Mouse (Mus musculus) spleen, adult 12 weeks (tissue): ENCODE data around the gene Mvb12a.
"Not testable (repeated sequence)": the region's sequence is repeated elsewhere in the genome, so short reads cannot be mapped to it uniquely, and the experiment has no call there.

ENCODE experiments used
- DNase-seq: peaks from one replicate; pipeline ENCODE4 v3.0.0; 2022; ENCODE audit warnings: low spot score

Mvb12a gene

DNA sequence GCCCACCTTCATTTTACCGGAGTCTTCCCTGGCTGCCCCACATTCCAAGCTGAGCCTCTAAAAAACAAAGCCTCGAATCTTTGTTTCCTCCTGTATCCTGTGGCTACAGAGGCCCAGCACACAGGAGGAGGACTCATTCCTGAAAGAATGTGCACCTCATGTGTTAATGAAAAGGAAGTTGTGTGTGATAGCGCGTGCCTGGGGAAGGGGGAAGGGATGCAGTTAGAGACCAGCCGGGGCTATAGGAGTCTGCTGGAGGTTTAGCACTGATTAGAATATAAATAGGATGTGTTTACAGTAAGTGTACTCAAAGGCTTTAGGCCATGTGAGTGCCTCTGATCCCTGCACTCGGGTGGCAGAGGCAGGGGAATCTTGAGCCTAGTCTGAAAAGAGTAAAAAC, 16.4 kb upstream of the Mvb12a start:
- no peak for DNase-seq

GRCm38 (mm10) chr8:71527162-71527870, 15.4 kb upstream of the Mvb12a start:
- no peak for DNase-seq

- DNase-seq: no peak
Measured at GRCm38 (mm10) chr8:71528362-71529073, 14.2 kb upstream of the Mvb12a start.

DNA sequence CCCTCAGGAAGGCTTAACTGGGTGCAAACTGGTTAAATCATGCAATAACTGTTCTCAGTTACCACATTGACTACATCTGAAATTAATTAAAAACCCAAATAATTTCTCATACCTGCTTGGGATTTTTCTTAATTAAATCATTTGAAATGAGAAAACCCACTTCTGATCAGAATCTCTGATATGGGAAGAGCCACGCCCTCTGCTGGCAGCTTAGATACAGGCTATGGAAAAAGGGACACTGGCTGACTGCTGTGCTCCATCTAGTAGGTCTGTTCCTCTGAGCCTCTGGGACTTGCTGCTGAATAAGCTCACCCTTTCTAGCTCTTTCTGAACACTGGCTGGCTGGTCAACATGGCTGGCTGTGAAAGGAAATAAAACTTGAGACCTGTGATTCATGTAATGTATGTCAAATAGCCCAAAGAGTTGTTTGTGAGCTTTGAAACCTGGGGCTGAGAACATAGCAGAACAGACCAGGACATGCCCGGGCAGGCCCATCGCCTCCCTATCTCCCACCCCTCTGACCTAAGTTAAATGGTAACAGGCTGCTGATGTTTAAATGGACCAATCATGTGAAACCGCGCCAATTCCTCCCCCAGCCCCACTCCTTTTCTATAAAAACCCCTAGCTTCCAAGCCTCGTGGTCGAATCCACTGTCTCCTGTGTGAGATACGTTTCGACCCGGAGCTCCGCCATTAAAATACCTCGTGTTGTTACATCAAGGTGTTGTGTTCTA, 11.8 kb upstream of the Mvb12a start:
- DNase-seq: not testable (repeated sequence)

DNA sequence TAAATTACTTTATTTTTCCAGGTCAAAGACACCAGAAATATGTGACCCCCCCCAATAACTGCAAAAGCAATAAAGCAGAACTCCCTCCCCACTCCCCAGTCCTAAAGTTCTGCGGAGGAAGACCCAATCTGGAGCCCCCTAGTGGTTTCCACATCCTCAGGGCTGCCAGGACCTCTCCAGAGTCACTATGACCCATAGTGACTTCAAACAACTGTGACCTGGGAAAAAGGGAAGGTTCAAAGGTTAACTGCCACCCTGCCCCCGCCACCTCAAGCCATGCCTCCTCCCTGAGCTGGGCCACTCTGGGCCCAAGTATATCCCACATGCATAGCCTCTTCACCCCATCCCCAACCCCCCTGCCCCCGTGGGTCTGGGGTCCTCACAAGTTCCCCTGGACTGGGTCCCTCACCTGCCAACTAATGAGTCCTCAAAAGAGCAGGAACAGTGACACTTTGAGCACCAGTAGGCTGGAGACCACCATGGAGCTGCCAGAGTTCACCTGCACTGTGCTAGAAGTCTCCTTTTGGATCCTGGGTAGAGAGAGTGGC, 8.4 kb upstream of the Mvb12a start:
- no peak for DNase-seq

DNA sequence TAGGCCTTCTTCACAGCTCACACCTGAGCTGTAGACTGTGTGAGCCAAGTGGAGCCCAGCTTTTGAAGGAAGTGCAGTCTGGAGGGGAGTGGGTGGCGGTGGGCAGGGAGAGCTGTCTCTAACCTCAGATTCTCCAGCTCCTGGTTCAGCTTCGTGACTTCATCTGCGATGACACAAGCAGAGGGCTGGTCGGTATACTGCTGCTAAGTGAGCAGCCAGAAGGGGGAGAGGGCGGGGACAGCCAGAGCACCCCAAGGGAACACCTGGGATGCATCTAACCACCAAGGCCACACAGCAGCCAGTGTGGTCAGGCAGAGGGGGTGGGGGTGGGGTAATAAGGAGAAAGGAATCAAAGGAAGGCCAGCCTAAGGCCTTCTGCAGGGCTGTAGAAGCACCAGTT, 7.1 kb upstream of the Mvb12a start:
- no peak for DNase-seq

DNA sequence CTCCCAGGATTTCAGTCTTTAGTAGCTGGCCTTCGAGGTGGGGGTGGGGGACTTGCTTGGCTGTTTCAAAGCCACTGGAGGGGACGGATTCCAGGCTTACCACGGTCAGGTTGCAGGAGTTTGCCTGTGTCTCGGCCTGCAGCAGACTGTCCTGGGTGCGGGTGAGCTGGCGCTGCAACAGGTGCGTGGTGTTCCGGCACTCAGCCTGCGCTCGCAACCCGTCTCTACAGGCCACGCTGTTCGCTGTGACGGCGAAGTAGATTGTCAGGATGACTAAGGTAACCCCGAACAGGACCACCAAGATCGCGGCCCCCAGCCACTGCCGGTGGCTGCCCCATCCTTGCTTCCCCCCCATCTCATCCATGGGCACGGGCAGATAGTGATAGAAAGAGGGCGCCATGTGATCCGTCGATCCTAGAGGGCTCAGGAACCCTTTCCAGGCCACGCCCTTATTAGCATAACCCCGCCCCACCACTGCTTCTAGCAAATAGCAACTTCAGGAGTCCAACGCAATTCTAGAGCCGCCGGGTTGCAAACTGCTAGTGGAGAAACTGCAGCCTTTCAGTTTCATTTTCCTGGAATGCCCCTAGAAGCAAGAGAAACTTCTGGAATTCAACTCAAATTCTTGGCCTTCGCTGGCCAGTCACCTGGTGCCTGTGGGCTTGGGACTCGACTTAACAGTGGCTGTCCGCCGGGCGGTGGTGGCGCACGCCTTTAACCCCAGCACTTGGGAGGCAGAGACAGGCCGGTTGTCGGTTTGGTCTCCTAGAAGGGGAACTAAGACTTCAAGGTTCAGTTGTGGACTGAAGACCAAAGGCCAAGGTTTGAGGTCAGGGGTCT, 5.5 kb upstream of the Mvb12a start, which contains the start of gene Bst2:
Bst2 (minus strand) TSS at position 429 of the 840 bp plus-strand sequence.
- peak; percentile 86 for DNase-seq

DNA sequence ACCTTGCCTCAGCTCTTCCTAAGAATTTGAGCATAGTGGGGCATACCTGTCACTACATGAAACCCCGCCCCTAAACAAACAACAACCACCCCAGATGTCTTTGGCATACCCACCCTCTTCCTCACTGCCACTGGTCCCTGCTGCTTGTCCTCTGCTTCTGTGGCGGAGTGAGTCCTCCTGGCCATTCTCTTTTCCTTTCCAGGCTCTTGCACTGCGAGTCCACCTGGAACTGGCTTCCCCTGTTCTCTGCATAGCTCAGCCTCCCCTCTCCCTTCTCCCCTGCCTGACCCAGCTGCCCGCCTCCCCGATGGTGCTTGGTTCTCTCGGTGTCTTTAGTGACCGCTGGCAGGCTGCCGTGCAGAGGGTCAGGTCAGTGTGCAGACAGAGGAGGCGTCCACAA, 1.0 kb downstream of the Mvb12a start:
- DNase-seq: no peak

DNA sequence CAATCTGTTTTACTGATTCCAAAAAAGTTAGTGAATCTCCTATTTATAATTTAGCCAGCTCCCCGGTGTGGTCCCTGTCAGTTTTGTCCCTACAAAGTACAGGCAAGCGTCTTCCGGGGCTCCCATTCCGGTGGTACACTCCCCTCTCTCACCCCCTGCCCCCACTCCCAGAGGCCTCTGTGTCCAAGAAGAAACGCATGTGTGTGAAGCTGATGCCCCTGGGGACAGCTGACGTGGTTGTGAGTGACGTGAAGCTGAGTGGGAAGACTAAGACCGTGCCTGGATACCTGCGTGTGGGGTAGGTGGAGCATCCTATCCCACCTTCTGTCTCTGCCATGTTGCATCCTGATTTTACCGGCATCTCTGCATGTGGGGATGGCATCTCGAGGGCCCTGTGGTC, 2.3 kb downstream of the Mvb12a start:
- DNase-seq: no peak

- no peak for DNase-seq
Measured at GRCm38 (mm10) chr8:71547590-71547989, 4.9 kb downstream of the Mvb12a start.

GRCm38 (mm10) chr8:71550754-71551153, 8.0 kb downstream of the Mvb12a start:
- DNase-seq: no peak

DNA sequence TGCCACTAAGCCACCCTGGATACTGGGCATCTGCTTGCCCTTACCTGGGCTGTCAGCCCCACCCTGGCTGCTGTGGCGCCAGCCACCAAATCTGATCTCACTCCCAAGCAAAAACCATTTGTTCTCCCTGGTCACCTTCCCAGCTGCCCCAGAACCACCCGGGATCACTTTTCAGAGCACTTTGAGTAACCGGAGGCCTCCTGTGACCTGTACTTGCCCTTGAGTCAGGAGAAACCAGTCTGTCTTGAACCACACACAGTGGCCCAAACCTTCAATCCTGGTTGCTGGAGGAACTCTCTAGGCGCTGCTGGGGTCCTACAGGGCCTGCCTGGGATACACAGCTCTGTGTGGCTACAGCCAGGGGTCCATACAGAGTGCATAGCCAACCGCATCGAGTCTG, 10.0 kb downstream of the Mvb12a start:
- DNase-seq: no peak

GRCm38 (mm10) chr8:71554001-71554400, 11.3 kb downstream of the Mvb12a start:
- DNase-seq: no peak

DNA sequence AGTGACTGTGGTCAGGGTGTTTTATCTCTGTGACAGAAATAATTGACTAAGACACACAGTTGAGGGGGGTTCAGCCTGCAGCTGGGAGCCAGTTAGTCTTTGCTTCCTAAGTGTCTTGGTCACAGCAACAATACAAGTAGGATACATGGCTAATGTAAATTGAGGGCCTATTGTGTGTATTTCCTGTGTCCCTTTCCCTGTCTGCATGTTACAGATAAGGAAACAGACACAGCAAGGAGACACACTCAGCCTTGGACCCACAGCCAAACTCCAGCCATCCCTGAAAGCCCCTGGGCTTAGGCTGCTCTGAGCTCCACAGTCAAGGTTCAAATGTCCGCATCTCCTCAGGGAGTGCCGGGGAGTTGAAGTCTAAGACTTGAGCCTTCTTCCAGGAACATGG, 11.9 kb downstream of the Mvb12a start:
- no peak for DNase-seq

DNA sequence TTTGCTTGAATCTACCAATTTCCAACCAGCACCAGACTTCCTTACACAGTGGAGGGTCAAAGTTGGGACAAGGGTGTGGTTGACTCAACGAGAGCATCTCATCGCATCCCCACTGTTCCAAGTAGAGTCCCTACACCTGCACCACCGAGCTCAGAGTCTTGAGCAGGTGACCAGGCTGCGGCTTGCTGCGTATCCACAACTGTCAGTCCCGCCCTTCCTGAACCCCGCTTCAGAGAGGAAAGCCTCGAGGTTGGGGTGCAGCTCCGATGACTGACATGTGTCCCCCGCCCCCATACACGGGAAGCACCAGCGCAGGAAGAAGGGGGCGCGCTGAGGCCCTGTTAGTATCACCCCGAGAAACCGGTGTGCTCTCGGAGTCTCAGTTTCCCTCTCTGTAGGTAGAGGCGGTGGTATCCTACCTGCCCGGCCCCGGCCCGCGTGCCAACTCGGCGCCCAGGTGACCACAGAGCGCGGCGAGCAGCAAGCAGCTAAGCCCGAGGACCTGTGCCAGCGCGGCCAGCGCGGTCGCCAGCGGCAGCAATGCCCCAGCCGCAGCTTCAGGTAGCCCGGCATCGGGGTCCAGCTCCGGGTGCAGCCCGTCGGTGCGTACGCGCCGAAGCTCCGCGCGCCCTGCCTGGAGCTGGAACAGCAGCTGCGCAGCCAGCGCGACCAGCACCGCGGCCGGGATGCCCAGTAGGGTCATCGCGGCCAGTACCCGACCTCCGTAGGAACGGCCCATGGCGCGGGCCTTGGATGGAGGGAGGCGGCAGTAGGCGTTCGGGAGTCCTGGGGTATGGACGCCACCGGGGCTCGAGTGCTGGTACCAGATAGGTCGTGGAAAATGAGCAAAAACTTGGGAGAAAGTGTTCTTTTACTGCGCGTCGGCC, 15.6 kb downstream of the Mvb12a start, which contains the start of gene Tmem221:
Tmem221 (minus strand) TSS at position 801 of the 887 bp plus-strand sequence.
- DNase-seq: no peak

DNA sequence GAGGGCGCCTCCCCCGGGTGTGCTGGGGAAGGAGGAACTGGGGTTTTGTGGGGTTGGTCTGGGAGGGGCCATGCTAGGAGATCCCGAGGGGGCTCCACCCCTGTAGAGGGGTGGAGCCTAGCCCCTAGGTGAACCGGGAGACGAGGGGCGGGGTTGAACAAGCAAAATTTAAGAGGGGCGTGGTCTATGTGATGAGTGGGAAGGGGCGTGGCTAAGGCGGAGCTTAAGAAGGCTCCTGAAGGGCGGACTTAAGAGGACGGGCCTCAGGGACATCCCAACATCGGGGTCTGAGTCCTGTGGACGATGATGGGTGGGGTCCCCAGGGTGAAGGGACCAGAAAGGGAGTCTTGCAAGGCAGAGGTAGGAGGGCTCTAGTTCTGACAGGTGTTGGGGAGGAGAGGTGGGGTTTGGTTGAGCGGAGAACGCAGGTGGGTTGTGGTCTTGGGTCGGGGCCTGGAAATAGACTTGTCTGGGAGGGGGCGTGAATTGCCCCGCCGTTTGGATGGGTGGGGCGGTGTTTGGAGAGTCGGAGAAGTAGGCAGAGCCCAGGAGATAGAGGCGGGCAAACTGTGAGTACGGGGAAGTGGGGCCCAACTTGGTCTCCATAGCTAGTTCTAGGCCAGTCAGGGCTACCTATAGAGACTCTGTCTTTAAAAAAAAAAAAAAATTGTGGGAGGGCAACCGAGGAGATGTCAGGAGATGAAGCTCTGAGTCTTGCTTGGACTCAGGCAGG, 16.4 kb downstream of the Mvb12a start:
- DNase-seq: peak; percentile 40

DNA sequence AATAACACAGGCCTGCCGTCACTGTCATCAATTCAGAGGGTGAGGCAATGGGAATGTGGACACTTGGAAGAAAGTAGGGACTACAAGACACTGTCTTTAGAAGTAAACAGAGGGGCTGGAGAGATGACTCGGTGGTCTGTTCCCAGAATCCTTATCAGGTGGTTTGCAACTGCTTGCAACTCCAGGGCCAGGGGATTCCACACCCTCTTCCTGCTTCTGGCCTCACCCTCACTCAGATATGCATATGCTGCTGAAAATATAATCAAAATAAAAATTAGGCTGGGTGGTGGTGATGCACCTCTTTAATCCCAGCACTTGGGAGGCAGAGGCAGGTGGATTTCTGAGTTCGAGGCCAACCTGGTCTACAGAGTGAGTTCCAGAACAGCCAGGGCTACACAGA, 17.3 kb downstream of the Mvb12a start:
- DNase-seq: no peak

DNA sequence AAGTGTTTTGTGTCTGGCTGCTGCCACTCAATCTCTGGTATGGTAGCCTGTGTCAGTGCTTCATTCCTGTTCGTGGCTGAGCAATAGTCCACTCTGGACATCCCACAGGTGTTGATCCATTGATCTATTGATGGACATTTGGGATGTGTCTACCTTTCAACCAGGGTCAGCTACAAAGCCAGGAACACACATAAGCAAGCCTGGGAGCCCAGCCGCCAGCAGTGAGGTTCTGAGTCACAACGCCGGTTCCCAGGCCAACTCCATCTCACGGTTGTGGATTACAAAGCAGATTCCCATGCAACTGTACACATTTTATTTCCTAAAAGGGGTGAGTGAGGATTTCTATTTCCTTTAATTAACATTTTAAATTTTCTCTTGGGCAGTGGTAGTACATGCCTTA, 18.0 kb downstream of the Mvb12a start:
- no peak for DNase-seq

GRCm38 (mm10) chr8:71561401-71561800, 18.7 kb downstream of the Mvb12a start:
- no peak for DNase-seq

GRCm38 (mm10) chr8:71562751-71563150, 20.0 kb downstream of the Mvb12a start:
- DNase-seq: peak; percentile 64
